Mouse (Mus musculus) frontal cortex, postnatal 14 days (tissue): ENCODE results near the gene Tfpi.
"Not testable (repeated sequence)": the region's sequence is repeated elsewhere in the genome, so short reads cannot be mapped to it uniquely, and the experiment has no call there.

Source experiments
- DNase-seq, 2 experiments: peaks; one replicate each; pipeline ENCODE4 v3.0.0; 2022; ENCODE audit warnings: low spot score in 2 of 2

The Tfpi gene

GRCm38 (mm10) chr2:84476577-84476976 is at the start of gene Tfpi:
TSS of gene Tfpi (minus strand) at chr2:84476775.
- DNase-seq: no peak

- DNase-seq: no peak
Measured at GRCm38 (mm10) chr2:84526221-84526620, 49.6 kb upstream of the Tfpi start.

DNA sequence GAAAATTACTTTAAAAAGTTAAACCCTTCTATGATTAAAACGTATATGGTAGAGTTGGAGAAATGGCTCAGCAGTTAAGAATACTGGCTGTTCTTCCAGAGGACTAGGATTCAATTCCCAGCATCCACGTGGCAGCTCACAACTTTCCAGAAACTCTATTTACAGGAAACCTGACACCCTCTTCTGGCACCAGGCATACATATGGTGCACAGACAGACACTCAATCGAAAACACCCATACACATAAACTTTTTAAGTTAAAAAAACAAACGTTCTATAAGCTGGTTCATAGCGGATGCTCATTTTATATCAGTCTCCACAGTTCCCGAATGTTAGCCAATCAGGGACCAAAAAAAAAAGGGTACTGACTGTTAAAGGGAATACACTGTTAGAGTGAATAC is 49.2 kb upstream of the Tfpi start:
- no peak for DNase-seq

DNA sequence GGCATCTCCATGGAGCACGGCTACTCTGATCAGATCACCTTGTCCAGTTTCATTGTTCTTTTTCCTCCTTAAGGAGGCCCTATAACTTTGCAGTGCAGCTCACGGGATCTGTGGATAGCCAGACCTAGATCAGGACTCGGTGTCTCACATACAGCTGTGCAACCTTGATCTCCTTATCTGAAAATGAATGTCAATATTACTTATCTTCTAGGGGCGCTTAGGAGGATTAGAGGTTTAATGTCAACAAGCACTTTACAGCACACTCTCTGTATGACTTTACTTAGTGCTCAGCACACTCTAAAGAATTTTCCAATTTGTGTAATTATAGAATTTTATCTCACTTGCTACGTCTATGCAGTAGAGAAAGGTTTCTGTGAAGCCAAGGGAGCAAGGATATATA is 48.5 kb upstream of the Tfpi start:
- no peak for DNase-seq

- DNase-seq: no peak
Measured at GRCm38 (mm10) chr2:84523994-84524393, 47.4 kb upstream of the Tfpi start.

DNA sequence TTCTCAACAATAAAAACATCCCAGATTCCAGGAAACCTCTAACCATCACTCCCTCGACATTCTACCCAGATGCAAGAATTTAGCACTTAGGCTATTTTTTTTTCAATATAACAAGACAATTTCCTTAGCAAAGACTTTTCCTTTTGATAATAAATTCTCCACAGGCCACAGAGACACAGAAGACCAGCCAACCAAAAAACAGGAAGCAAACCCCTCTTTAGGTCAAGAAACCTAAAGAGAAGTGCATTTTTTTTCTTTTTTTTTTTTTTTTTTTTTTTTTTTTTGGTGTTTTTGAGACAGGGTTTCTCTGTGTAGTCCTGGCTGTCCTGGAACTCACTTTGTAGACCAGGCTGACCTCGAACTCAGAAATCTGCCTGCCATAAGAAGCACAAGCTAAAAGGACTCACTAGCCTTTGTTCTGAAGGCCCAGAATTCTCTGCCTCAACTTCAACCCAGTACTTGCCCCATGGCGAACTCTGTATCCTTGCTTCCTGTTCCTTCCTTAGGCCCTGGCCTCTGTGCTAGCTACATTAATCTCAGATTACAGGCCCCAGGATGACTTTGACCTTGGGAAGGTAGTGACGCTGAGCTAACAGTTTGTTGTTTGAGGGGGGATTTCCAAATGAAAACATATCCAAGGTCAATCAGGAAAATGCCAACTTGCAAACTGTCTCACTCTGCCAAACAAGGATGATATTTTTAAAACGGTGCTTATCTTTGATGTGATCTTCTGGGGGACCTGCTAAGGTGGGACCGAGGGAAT is 46.7 kb upstream of the Tfpi start:
- no peak for DNase-seq

- no peak for DNase-seq
Measured at GRCm38 (mm10) chr2:84519514-84520067, 43.0 kb upstream of the Tfpi start.

GRCm38 (mm10) chr2:84518767-84519166 is 42.2 kb upstream of the Tfpi start:
- no peak for DNase-seq

- no peak for DNase-seq
Measured at GRCm38 (mm10) chr2:84513281-84513680, 36.7 kb upstream of the Tfpi start.

DNA sequence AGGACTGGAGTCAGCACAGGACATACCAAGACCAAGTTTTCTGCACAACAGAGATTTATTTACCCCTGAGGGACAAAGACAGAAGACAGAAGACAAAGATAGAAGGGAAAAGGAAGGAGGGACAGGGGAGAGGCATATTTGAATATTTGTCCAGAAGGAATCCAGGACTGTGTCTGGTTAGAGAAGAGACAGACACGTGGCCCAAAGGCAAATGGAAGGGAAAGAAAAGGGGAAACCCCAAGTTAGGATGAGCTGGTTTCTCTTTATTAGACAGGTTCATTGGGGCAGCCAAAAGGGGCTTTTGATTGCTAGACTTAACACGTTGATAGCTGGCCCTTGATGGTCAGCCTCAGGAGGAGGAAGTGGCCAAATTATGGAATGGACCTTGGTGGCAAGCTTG is 34.9 kb upstream of the Tfpi start:
- DNase-seq: no peak

GRCm38 (mm10) chr2:84511036-84511435 is 34.5 kb upstream of the Tfpi start:
- peak in 1 of 2 experiments; percentile 36 for DNase-seq

DNA sequence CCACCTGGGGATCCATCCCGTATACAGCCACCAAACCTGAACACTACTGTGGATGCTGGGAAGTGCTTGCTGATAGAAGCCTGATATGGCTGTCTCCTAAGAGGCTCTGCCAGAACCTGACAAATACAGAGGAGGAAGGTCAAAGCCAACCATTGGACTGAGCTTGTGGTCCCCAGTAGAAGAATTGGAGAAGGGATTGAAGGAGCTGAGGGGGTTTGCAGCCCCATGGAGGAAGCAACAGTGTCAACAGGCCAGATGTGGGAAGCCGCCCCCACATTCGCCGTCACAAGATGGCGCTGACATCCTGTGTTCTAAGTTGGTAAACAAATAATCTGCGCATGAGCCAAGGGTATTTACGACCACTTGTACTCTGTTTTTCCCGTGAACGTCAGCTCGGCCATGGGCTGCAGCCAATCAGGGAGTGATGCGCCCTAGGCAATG is 28.4 kb upstream of the Tfpi start:
- DNase-seq: not testable (repeated sequence)

GRCm38 (mm10) chr2:84504285-84504684 is 27.7 kb upstream of the Tfpi start:
- no peak for DNase-seq

GRCm38 (mm10) chr2:84498921-84499320 is 22.3 kb upstream of the Tfpi start:
- DNase-seq: no peak

DNA sequence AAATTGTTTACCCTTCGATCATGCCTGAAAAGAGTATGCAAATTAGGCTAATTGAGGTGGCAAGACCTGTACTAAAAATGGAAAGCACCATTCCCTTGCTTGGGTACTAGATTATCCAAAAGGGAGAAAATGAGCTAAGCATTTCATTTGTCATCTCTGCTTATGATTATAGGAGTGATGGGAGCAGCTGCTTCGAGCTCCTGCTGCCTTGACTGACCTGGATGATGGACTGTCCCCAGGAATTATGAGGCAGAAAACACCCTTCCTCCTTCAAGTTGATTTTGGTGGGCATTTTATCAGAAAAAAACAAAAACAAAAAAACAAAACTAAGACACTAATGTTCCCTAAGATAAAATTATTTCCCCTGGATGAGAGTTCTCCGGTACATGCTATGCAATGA is 18.5 kb upstream of the Tfpi start:
- no peak for DNase-seq

- no peak for DNase-seq
Measured at GRCm38 (mm10) chr2:84493626-84494025, 17.1 kb upstream of the Tfpi start.

DNA sequence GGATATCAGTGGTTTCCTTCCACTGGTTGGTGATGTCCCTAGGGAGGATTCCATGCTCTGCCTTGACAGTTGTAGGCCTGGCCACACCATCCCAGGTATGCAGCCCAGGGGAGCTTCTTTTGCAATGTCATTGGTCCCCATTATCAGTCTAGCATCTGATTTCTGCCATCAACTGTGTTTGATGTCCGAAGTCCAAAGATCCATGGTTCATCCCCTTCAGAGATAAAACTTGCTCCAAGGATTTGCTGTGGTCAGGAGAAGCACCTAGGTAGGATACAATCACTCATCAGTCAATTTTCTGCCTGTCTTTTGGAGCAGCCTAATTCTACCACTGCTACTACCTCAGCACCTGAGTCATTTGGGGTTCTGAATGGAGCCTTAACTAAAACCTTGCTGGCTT is 15.1 kb upstream of the Tfpi start:
- DNase-seq: no peak

- no peak for DNase-seq
Measured at GRCm38 (mm10) chr2:84487705-84488291, 11.2 kb upstream of the Tfpi start.

DNA sequence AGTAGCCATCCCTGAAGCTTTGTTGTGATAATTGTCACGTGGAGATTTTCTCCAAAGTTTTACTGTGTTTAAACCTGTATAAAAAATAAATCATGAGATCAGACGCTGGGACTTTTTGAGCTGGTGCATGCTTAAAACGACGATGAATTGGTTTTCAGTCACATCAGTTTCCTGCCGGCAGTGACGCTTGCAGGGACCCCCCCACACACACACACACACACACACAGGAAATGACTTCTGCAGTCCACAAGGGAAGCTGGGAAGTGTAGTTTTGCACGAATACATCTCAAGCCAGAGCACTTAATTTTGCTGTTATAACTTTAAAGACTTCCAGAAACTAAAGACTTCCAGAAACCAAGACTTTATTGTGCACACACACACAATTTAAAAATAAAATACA is 5.3 kb upstream of the Tfpi start:
- no peak for DNase-seq

DNA sequence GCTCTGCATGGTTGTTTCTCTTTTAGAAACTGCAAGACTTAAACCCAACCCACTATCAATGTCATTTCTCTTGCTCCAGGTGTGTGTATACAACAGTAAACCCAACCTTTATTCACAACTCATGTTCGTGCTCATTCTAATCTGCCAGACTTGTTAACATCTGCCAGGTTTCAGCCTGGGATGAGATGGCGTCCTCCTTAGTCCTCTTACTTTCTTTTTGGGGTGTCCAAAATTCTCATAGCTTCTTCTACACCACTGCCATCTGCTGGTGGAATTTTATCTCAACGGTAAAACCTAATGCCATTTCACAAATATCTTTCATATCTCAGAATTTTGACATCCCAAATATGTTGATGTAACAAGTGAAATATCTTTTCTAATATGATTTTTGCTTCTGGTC is 2.5 kb upstream of the Tfpi start:
- DNase-seq: no peak

- no peak for DNase-seq
Measured at GRCm38 (mm10) chr2:84477759-84478158, 1.2 kb upstream of the Tfpi start.

- DNase-seq: no peak
Measured at GRCm38 (mm10) chr2:84476131-84476530, 444 bp downstream of the Tfpi start.

- no peak for DNase-seq
Measured at GRCm38 (mm10) chr2:84475601-84476000, 974 bp downstream of the Tfpi start.
